Mouse (Mus musculus) testis, adult 2 months (tissue): ENCODE measurements at regions not wholly inside any gene's neighbourhood (a gene's known extent, or its start where the extent isn't known, plus 50 kb on each side); places are given as distances from the start of the nearest gene placed in this dataset.

Experiments used
- CTCF ChIP-seq: fragments of 200-500 bp; IDR thresholded peaks from 2 replicates; pipeline ENCODE4 v1.5.1; 2012; ENCODE audit warnings: low read depth, mild to moderate bottlenecking, inconsistent platforms, low read length, moderate library complexity; ENCODE audit not compliant: control insufficient read depth, insufficient read depth, insufficient replicate concordance
- POLR2A ChIP-seq: fragments of 200-500 bp; IDR thresholded peaks from 2 replicates; pipeline ENCODE4 v1.6.1; 2012; ENCODE audit warnings: low read depth, mild to moderate bottlenecking, inconsistent platforms, low read length, moderate library complexity; ENCODE audit not compliant: control insufficient read depth

DNA sequence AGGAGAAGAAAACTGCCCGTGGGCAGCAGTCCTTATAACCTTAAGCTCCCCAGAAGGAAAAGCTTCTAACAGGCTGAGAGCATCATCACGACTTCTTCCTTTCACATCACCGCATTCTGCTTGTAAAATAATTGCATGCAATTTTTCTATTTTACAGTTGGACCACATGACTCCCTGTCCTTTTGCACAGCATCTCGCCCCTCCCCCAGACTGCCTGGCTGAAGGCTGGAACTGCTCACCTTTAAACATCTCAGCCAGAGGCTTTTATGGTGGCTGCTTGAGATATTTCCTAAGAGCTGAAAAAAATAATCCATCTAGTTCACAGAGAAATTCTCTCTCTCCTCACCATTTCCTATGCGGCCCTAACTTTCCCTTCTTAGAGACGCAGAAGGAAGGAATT is 164.4 kb upstream of the Itga1 start:
- TF ChIP-seq CTCF (no peak), POLR2A (no peak)
